Mouse (Mus musculus) erythroblast, embryonic 14.5 days (primary cell): ENCODE data around the gene Hoxd8.

Experiments
- GATA1 ChIP-seq: IDR thresholded peaks from 2 replicates; pipeline ENCODE4 v1.6.1; 2012; ENCODE audit warnings: low read length, inconsistent platforms, mixed read lengths
- TAL1 ChIP-seq: IDR thresholded peaks from 3 replicates; pipeline ENCODE4 v1.6.1; 2012; ENCODE audit warnings: low read length, inconsistent platforms, mixed read lengths

DNA sequence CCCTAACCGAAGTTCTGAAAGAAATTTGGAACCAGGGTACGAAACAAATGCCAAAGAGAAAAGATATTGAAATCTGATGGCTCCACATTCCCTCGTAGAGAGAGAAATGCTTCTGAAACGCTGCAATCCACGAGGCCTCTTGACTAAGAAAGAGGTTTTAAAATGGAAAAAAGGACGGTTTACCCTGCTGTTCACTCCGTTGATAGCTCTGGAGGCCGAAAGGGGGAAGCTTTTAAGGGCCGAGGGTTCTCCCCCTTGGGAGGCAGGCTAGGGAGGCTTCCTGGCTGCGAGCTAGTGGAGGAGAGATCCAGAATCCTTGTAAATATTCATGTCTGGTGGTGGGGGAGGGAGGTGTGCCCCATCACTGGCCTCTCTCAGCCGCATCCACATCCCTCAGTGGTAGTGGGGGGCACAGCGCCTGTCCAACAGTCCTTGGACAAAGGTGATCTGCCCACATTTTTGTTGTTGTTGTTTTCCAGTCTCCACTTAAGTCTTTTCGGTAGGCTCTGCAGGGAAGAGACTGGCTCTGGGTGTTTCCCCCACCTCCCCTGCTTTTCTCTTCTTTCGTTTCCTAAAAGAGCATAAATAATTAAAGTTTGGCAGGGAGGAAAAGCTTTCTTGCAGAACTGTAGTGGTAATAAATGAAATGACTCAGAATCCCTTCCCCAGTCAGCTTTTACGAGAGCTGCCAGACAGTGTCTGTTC is 25.4 kb upstream of the Hoxd8 start, which contains the start of gene Hoxd11:
- TF ChIP-seq TAL1 (no peak), GATA1 (no peak)
